Mouse (Mus musculus): Measurements from ENCODE around the gene Pcx. TPM values are rescaled to one million over a fixed set of nuclear protein-coding genes. Genes with fewer than 3 reads are reported as not detected.
A peak's percentile ranks its signal among the peaks of the same experiment; 100 is the strongest.

Gene Pcx
- polyA plus RNA-seq, 1 experiment from 2014 or later, result 38.6 TPM

DNA sequence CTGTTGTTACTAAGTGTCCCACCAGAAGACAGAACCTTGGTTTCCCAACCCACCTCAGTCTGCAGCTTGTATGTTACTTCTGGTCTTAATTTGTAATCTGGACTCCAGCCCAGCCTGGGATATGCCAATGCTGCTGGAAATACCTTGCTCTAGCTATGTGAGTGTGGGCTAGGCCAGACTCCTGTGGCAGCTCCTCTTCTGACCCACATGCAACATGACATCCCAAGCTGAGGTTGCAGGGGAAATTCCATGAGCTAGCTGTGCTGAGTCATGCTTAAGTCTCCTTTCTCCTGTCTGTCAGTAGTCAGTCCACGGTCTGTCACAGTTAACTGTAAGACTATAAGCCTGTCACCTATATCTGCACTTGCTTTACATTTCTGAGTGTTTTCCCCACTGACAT, 7.2 kb downstream of the Pcx start:
- H3K27ac ChIP-seq (ENCODE audit: low read length), result no peak overlapping the region
- no peak overlapping the region for H3K4me3 ChIP-seq (ENCODE audit: low read depth, low read length)
- DNase-seq (ENCODE audit: low spot score), result no peak
- 65% methylated on average over 1 of the region's 1 CpGs for WGBS
- no peaks in the 10 kb centered on the region for H3K36me3 ChIP-seq (ENCODE audit: insufficient read depth, low read length)
- H3K4me2 ChIP-seq (replicated peaks; ENCODE audit: low read depth, low read length), result no peak overlapping the region
- TF ChIP-seq EP300 (IDR thresholded peaks at IDR 0.05) (no peak), CTCF (IDR thresholded peaks at IDR 0.05) (no peak)
- no peak overlapping the region for H3K9ac ChIP-seq (replicated peaks; ENCODE audit: low read depth)
- H3K27me3 ChIP-seq (replicated peaks; ENCODE audit: insufficient read depth, low read length), result no peaks in the 10 kb centered on the region
- H3K4me1 ChIP-seq (ENCODE audit: insufficient read depth, low read depth, low read length), result no peaks in the 10 kb centered on the region; the same call in 1 of the 2 replicates
- H3K9me3 ChIP-seq (ENCODE audit: low read length), result no peaks in the 10 kb centered on the region
- ATAC-seq, result no peak

DNA sequence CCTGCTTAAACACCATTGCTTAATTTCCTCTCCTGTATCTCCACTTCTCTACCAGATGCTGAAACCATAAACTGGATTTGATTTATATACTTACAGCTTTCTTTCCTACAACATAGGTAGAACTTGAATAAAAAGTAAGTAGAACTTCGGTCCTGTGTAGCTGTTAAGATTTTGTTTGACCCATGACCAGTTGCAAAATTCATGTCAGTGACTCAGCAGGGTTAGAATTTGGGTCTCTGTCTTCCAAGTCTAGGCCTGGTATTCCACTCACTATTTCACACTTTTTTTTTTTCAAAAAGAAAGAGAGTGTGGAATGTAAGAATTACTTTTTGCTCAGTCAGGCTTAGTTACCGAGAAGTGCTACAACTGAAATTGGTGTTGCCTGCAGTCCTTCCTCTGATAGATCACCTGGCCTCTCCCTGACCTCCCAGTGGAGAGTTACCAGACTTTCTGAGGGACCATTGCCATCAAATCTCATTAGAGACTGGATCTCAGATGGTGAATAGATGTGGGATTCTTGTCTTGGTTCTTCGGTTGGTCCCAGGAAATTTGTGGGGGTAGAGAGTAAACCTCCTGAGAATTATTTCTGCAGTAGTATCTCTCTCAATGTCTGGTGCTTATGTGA, 11.3 kb downstream of the Pcx start:
- H3K9ac ChIP-seq (replicated peaks; ENCODE audit: low read depth), result no peak overlapping the region
- no peak for TF ChIP-seq CTCF (IDR thresholded peaks at IDR 0.05)
- no peak for TF ChIP-seq EP300 (IDR thresholded peaks at IDR 0.05)
- no peak overlapping the region for H3K4me2 ChIP-seq (replicated peaks; ENCODE audit: low read depth, low read length)
- H3K36me3 ChIP-seq (ENCODE audit: insufficient read depth, low read length), result no peaks in the 10 kb centered on the region
- WGBS, result 80% methylated on average over 3 of the region's 3 CpGs
- DNase-seq (ENCODE audit: low spot score) (no peak), ATAC-seq (no peak)
- H3K9me3 ChIP-seq (ENCODE audit: low read length), result no peaks in the 10 kb centered on the region
- H3K4me1 ChIP-seq (ENCODE audit: insufficient read depth, low read depth, low read length), result no peaks in the 10 kb centered on the region
- H3K4me3 ChIP-seq (ENCODE audit: low read depth, low read length), result no peak overlapping the region
- H3K27me3 ChIP-seq (replicated peaks; ENCODE audit: insufficient read depth, low read length), result no peaks in the 10 kb centered on the region
- H3K27ac ChIP-seq (ENCODE audit: low read length), result no peak overlapping the region

DNA sequence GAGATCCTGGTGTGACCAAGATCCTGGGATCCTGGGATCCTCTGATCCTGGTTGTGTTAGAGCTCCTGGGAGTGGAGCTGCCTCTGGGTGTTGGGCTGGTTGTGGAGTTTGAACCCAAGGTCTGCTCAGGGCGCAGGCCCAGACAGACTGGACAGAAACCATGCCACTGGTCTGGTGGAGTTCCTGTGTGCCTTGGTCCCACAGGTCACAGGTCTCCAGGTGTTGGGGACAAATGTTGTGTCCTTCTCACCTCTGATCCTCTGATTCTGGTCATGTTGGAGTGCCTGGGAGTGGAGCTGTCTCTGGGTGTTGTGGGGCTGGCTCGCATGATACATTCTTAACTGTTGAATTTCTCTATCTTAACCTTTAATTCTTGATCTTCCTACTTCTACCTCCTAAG, 24.4 kb downstream of the Pcx start:
- no peak overlapping the region for H3K27ac ChIP-seq (ENCODE audit: low read length)
- no peak for ATAC-seq
- H3K36me3 ChIP-seq (ENCODE audit: insufficient read depth, low read length), result no peaks in the 10 kb centered on the region
- no peak for TF ChIP-seq EP300 (IDR thresholded peaks at IDR 0.05)
- no peak overlapping the region for H3K9ac ChIP-seq (replicated peaks; ENCODE audit: low read depth)
- DNase-seq (ENCODE audit: low spot score), result no peak
- H3K4me3 ChIP-seq (ENCODE audit: low read depth, low read length), result no peak overlapping the region
- no peaks in the 10 kb centered on the region for H3K4me1 ChIP-seq (ENCODE audit: insufficient read depth, low read depth, low read length)
- WGBS, result 92% methylated on average over 2 of the region's 2 CpGs
- no peaks in the 10 kb centered on the region for H3K27me3 ChIP-seq (replicated peaks; ENCODE audit: insufficient read depth, low read length)
- no peak overlapping the region for H3K4me2 ChIP-seq (replicated peaks; ENCODE audit: low read depth, low read length)
- H3K9me3 ChIP-seq (ENCODE audit: low read length), result no peaks in the 10 kb centered on the region

DNA sequence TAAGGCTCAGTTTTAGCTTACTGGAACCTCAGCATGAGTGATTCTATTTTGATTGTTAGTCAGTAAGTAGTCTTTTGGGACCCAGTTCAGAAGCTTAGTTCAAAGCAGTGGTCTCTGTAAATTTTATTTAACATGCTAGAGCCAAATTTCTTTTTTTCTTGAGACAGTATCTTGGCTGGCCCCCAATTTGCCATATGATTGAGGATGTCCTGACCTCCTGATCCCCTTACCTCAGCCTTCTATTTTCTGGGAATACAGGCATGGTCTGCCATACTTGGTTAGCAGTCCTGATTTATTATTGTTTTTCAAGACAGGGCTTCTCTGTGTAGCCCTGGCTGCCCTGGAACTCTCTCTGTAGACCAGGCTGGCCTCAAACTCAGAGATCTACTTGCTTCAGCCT, 25.6 kb downstream of the Pcx start:
- ATAC-seq (no peak), DNase-seq (ENCODE audit: low spot score) (no peak)
- Histone ChIP-seq H3K9ac (replicated peaks; ENCODE audit: low read depth) (no peak overlapping the region), H3K27me3 (replicated peaks; ENCODE audit: insufficient read depth, low read length) (no peaks in the 10 kb centered on the region), H3K27ac (ENCODE audit: low read length) (no peak overlapping the region), H3K4me3 (ENCODE audit: low read depth, low read length) (no peak overlapping the region), H3K36me3 (ENCODE audit: insufficient read depth, low read length) (no peaks in the 10 kb centered on the region), H3K4me1 (ENCODE audit: insufficient read depth, low read depth, low read length) (no peaks in the 10 kb centered on the region), H3K9me3 (ENCODE audit: low read length) (no peaks in the 10 kb centered on the region), H3K4me2 (replicated peaks; ENCODE audit: low read depth, low read length) (no peak overlapping the region)
- TF ChIP-seq CTCF (IDR thresholded peaks at IDR 0.05), result no peak
- TF ChIP-seq EP300 (IDR thresholded peaks at IDR 0.05), result no peak

DNA sequence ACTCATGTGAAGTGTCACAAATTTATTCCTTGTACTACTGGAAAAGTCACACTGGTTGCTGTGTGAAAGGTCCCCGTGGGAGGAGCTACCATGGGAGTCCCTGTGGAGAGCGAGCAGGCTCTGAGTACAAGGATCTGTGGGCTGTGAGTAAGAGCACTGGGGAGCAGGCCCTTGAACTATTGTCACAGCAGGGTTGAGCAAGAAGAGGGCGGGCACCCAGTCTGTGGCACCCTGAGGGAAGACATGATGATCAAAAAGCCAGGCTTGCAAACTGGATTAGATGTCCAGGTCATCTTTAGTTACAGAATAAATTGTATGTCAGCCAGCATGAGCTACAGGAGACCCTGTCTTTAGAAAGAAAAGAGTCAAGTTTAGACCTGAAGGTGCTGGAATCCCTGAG, 26.3 kb downstream of the Pcx start:
- Histone ChIP-seq H3K9ac (replicated peaks; ENCODE audit: low read depth) (no peak overlapping the region), H3K4me1 (ENCODE audit: insufficient read depth, low read depth, low read length) (no peaks in the 10 kb centered on the region), H3K27ac (ENCODE audit: low read length) (no peak overlapping the region), H3K4me3 (ENCODE audit: low read depth, low read length) (no peak overlapping the region), H3K9me3 (ENCODE audit: low read length) (no peaks in the 10 kb centered on the region), H3K36me3 (ENCODE audit: insufficient read depth, low read length) (no peaks in the 10 kb centered on the region), H3K27me3 (replicated peaks; ENCODE audit: insufficient read depth, low read length) (no peaks in the 10 kb centered on the region), H3K4me2 (replicated peaks; ENCODE audit: low read depth, low read length) (no peak overlapping the region)
- DNase-seq (ENCODE audit: low spot score), result peak; percentile 78
- WGBS, result 41% methylated on average over 3 of the region's 3 CpGs
- ATAC-seq, result peak; percentile 87
- TF ChIP-seq EP300 (IDR thresholded peaks at IDR 0.05) (no peak), CTCF (IDR thresholded peaks at IDR 0.05) (no peak)

DNA sequence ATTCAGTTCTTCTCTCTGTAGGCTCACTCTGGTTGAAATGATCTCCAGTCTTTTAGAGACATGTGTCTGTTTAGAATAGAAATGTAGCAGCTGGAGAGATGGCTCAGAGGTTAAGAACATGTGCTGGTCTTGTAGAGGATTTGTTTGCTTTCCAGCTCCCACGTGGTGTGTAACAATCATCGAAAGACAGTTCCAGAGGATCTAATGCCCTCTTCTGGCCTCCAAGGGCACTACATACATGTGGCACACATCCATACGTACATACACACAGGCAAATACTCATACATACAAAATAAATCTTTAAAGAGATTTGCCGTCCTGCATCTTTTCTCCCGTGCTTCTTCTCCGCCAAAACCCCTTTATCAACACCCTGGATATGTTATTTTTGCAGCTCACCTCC, 30.0 kb downstream of the Pcx start:
- 87% methylated on average over 6 of the region's 6 CpGs for WGBS
- DNase-seq (ENCODE audit: low spot score) (no peak), ATAC-seq (no peak)
- Histone ChIP-seq H3K4me1 (ENCODE audit: insufficient read depth, low read depth, low read length) (no peaks in the 10 kb centered on the region), H3K9me3 (ENCODE audit: low read length) (no peaks in the 10 kb centered on the region), H3K27me3 (replicated peaks; ENCODE audit: insufficient read depth, low read length) (no peaks in the 10 kb centered on the region), H3K36me3 (ENCODE audit: insufficient read depth, low read length) (no peaks in the 10 kb centered on the region), H3K27ac (ENCODE audit: low read length) (no peak overlapping the region), H3K4me3 (ENCODE audit: low read depth, low read length) (no peak overlapping the region), H3K9ac (replicated peaks; ENCODE audit: low read depth) (no peak overlapping the region), H3K4me2 (replicated peaks; ENCODE audit: low read depth, low read length) (no peak overlapping the region)
- TF ChIP-seq CTCF (IDR thresholded peaks at IDR 0.05), result peak; percentile 40
- TF ChIP-seq EP300 (IDR thresholded peaks at IDR 0.05), result no peak

DNA sequence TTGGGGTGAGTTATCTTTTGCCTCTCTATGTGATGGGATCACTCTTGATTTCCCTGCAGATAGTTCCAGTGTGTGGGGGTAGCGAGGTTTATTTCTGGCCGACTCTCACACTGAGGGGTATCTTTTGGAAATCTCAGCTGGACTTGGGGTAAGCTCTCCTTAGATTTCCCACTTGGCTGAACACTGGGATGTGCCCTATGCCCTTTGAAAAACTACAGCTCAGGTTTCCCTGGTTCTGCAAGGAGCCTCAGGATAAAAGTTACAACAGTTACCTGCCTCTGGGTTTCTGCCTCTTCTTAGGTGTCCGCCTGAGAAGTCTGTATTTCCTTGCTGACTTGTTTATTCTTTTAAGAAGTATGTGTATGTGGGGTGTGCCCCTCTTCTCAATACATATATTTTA, 30.7 kb downstream of the Pcx start:
- Histone ChIP-seq H3K4me2 (replicated peaks; ENCODE audit: low read depth, low read length) (no peak overlapping the region), H3K36me3 (ENCODE audit: insufficient read depth, low read length) (no peaks in the 10 kb centered on the region), H3K27me3 (replicated peaks; ENCODE audit: insufficient read depth, low read length) (no peaks in the 10 kb centered on the region), H3K4me3 (ENCODE audit: low read depth, low read length) (no peak overlapping the region), H3K9me3 (ENCODE audit: low read length) (no peaks in the 10 kb centered on the region), H3K4me1 (ENCODE audit: insufficient read depth, low read depth, low read length) (no peaks in the 10 kb centered on the region), H3K9ac (replicated peaks; ENCODE audit: low read depth) (no peak overlapping the region), H3K27ac (ENCODE audit: low read length) (no peak overlapping the region)
- no peak for TF ChIP-seq EP300 (IDR thresholded peaks at IDR 0.05)
- no peak for TF ChIP-seq CTCF (IDR thresholded peaks at IDR 0.05)
- 87% methylated on average over 3 of the region's 3 CpGs for WGBS
- DNase-seq (ENCODE audit: low spot score) (no peak), ATAC-seq (no peak)
